Mouse (Mus musculus): Measurements from ENCODE around the gene Kidins220. TPM values are rescaled to one million over a fixed set of nuclear protein-coding genes. Genes with fewer than 3 reads are reported as not detected.

Gene Kidins220
- polyA plus RNA-seq, 1 experiment from 2014 or later, result 197 TPM

DNA sequence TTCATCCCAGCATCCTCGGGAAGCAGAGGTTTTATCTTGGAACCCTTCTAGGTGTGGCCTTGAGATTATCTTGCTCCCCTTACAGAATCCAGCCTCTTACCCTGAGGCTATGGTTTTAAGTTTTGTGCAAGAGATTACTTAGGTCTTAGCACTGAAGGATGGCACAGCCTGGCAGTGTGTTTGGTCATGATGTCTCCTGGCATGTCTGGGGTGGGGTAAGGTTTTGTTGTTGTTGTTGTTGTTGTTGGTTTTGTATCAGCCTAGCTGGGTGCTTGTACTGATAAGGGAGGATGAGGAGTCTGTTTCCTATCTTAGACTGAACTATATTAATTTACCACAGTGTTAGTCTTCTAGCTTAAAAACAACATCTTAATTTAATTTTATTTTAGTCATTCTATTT, 38.4 kb upstream of the Kidins220 start:
- Histone ChIP-seq H3K4me3 (ENCODE audit: low read depth, low read length) (no peak overlapping the region), H3K36me3 (ENCODE audit: control insufficient read depth, insufficient read depth, low read length) (peaks cover 4% of the 10 kb centered on the region; the same call in 1 of the 2 replicates), H3K9ac (replicated peaks; ENCODE audit: low read depth, low read length) (no peak overlapping the region), H3K9me3 (ENCODE audit: control insufficient read depth, low read length) (no peaks in the 10 kb centered on the region), H3K27me3 (ENCODE audit: control insufficient read depth, insufficient read depth, low read length) (no peaks in the 10 kb centered on the region), H3K4me2 (ENCODE audit: low read depth, low read length) (no peak overlapping the region), H3K27ac (ENCODE audit: low read depth, low read length) (no peak overlapping the region), H3K4me1 (ENCODE audit: control insufficient read depth, insufficient read depth, low read length) (no peaks in the 10 kb centered on the region)
- WGBS, result 89% methylated on average over 1 of the region's 1 CpGs
- no peak for ATAC-seq (ENCODE audit: low read depth)

DNA sequence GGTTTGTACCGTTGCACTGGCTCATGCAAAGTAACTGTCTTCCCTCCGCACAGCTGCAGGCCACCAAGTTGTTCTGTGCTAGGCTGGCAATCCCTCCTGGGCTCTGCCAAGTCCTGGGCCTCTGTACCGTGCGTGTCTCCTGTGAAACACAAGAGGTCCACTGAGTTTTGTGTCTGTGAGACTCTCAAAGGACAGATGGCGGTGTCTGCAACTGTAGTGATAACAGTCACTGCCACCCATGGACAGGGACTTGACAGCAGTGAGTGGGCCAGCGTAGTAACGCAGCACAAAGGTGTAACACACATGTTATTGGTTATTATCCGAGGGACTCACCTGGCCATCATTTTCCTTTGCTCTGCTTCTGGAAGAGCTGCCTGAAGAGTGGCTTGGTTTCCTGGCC, 35.4 kb upstream of the Kidins220 start:
- Histone ChIP-seq H3K9ac (replicated peaks; ENCODE audit: low read depth, low read length) (no peak overlapping the region), H3K36me3 (ENCODE audit: control insufficient read depth, insufficient read depth, low read length) (peaks cover 12% of the 10 kb centered on the region; the same call in 1 of the 2 replicates), H3K27me3 (ENCODE audit: control insufficient read depth, insufficient read depth, low read length) (no peaks in the 10 kb centered on the region), H3K27ac (ENCODE audit: low read depth, low read length) (no peak overlapping the region), H3K4me1 (ENCODE audit: control insufficient read depth, insufficient read depth, low read length) (no peaks in the 10 kb centered on the region), H3K4me3 (ENCODE audit: low read depth, low read length) (no peak overlapping the region), H3K9me3 (ENCODE audit: control insufficient read depth, low read length) (no peaks in the 10 kb centered on the region), H3K4me2 (ENCODE audit: low read depth, low read length) (no peak overlapping the region)
- WGBS, result 94% methylated on average over 8 of the region's 8 CpGs
- ATAC-seq (ENCODE audit: low read depth), result no peak

DNA sequence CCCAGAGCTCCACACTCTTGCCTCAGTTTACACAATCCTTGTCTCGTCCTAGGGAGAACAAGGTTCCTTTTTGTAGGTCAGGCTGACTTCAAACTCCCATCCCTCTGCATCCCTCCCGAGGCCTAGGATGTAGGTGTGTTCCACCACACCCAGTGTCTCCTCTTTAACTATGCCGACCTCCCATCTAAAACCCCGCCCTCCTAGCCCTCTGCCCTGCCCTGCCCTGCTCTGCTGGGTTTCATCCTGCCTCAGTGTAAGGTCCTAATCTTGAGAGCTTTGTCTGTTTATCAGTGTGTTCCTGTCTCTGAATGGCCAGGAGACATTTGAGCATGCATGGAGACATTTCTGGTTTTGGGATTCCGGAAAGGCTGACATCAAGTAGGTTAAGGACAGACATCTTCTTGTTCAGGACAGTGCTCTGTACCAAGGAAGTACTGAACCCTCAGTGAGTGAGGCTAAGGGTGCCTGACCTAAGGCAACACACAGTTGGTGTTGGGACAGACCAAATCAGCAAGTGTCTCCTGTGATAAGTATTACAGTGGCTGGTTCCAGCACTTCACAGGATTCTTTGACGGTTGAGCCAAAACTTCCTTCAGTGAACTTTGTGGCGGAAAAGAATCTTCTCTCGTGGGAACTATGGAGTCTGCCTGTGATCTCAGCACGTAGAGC, 32.0 kb upstream of the Kidins220 start:
- WGBS, result 89% methylated on average over 9 of the region's 9 CpGs
- Histone ChIP-seq H3K4me2 (ENCODE audit: low read depth, low read length) (no peak overlapping the region), H3K27me3 (ENCODE audit: control insufficient read depth, insufficient read depth, low read length) (no peaks in the 10 kb centered on the region), H3K4me1 (ENCODE audit: control insufficient read depth, insufficient read depth, low read length) (no peaks in the 10 kb centered on the region), H3K36me3 (ENCODE audit: control insufficient read depth, insufficient read depth, low read length) (peaks cover 15% of the 10 kb centered on the region), H3K9me3 (ENCODE audit: control insufficient read depth, low read length) (no peaks in the 10 kb centered on the region), H3K9ac (replicated peaks; ENCODE audit: low read depth, low read length) (no peak overlapping the region), H3K4me3 (ENCODE audit: low read depth, low read length) (no peak overlapping the region), H3K27ac (ENCODE audit: low read depth, low read length) (no peak overlapping the region)
- no peak for ATAC-seq (ENCODE audit: low read depth)

DNA sequence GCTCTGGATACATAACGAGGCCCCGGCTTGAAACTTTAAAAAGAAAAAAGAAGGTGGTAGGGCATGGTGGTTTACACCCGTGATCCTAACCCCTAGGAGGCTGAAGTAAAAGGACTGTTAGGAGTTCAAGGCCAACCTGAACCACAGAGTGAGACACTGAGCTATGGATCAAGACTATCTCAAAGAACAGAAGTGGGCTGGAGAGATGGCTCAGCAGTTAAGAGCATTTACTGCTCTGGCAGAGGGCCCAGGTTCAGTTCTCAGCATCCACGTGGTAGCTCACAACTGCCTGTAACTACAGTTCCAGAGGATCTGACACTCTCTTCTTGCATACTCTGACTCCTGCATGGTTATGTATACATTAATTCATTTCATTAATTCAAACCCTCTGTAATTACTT, 31.3 kb upstream of the Kidins220 start:
- ATAC-seq (ENCODE audit: low read depth), result no peak
- Histone ChIP-seq H3K27me3 (ENCODE audit: control insufficient read depth, insufficient read depth, low read length) (no peaks in the 10 kb centered on the region), H3K9ac (replicated peaks; ENCODE audit: low read depth, low read length) (no peak overlapping the region), H3K4me3 (ENCODE audit: low read depth, low read length) (no peak overlapping the region), H3K4me2 (ENCODE audit: low read depth, low read length) (no peak overlapping the region), H3K9me3 (ENCODE audit: control insufficient read depth, low read length) (no peaks in the 10 kb centered on the region), H3K36me3 (ENCODE audit: control insufficient read depth, insufficient read depth, low read length) (peaks cover 15% of the 10 kb centered on the region), H3K4me1 (ENCODE audit: control insufficient read depth, insufficient read depth, low read length) (no peaks in the 10 kb centered on the region), H3K27ac (ENCODE audit: low read depth, low read length) (no peak overlapping the region)
- 87% methylated on average over 4 of the region's 4 CpGs for WGBS

DNA sequence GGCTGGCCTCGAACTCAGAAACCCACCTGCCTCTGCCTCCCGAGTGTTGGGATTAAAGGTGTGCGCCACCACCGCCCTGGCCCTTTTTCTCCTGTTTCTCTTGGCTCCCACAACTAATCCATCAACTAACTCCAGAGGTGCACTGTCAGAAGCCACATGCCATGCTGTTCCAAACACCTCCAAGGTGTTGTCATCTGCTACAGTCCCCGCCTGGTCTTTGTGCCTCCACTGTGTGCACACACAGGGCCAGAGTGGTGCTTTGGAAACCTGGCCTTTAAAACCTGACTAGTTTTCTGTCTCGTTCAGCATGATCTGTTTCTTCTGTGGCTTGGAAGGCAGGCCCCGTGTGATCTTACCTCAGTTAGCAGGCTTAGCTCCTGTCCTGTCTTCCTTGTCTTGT, 30.1 kb upstream of the Kidins220 start:
- no peaks in the 10 kb centered on the region for H3K4me1 ChIP-seq (ENCODE audit: control insufficient read depth, insufficient read depth, low read length)
- no peak for ATAC-seq (ENCODE audit: low read depth)
- WGBS, result 96% methylated on average over 7 of the region's 7 CpGs
- H3K4me3 ChIP-seq (ENCODE audit: low read depth, low read length), result no peak overlapping the region
- H3K9ac ChIP-seq (replicated peaks; ENCODE audit: low read depth, low read length), result no peak overlapping the region
- H3K4me2 ChIP-seq (ENCODE audit: low read depth, low read length), result no peak overlapping the region
- peaks cover 15% of the 10 kb centered on the region for H3K36me3 ChIP-seq (ENCODE audit: control insufficient read depth, insufficient read depth, low read length)
- H3K9me3 ChIP-seq (ENCODE audit: control insufficient read depth, low read length), result no peaks in the 10 kb centered on the region
- no peak overlapping the region for H3K27ac ChIP-seq (ENCODE audit: low read depth, low read length)
- H3K27me3 ChIP-seq (ENCODE audit: control insufficient read depth, insufficient read depth, low read length), result no peaks in the 10 kb centered on the region

DNA sequence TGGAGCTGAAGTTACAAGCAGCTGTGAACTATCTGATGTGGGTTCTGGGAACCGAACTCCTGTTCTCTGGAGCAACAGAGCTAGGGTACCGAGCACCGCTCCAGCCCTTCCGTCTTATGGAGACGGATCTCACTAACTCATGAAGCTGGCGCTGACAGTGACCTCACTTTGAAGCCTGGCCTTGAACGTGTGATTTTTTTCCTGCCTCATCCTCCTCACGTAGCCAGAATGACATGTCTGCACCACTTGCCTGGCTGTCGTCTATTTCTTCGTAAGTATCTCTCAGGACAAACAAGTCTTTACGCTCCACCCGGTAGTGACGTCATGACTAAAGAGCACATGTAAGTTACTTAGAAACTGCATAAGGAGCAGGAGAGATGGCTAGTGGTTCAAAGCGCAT, 27.7 kb upstream of the Kidins220 start:
- ATAC-seq (ENCODE audit: low read depth), result no peak
- Histone ChIP-seq H3K27ac (ENCODE audit: low read depth, low read length) (no peak overlapping the region), H3K36me3 (ENCODE audit: control insufficient read depth, insufficient read depth, low read length) (peaks cover 6% of the 10 kb centered on the region; the same call in 1 of the 2 replicates)

DNA sequence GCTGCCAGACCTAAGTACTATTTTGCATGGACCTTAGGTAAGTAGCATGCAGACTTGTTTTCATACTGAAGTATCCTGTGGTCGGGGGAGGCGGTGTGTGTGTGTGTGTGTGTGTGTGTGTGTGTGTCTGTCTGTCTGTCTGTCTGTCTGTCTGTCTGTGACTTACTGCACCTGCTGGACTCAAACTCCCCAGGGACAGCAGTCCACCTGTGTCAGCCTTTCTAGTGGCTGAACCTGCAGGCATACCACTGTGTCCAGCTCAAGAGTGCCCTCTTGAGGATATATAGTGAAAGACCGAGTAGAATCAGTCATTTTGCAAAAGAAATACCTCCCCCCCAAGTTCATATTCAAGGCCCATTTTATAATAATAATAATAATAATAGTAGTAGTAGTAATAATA, 26.4 kb upstream of the Kidins220 start:
- no peaks in the 10 kb centered on the region for H3K27me3 ChIP-seq (ENCODE audit: control insufficient read depth, insufficient read depth, low read length)
- no peaks in the 10 kb centered on the region for H3K4me1 ChIP-seq (ENCODE audit: control insufficient read depth, insufficient read depth, low read length)
- no peak overlapping the region for H3K4me3 ChIP-seq (ENCODE audit: low read depth, low read length)
- no peak for ATAC-seq (ENCODE audit: low read depth)
- peaks cover 6% of the 10 kb centered on the region; the same call in 1 of the 2 replicates for H3K36me3 ChIP-seq (ENCODE audit: control insufficient read depth, insufficient read depth, low read length)
- H3K9me3 ChIP-seq (ENCODE audit: control insufficient read depth, low read length), result no peaks in the 10 kb centered on the region
- WGBS, result 64% methylated on average over 3 of the region's 3 CpGs
- H3K4me2 ChIP-seq (ENCODE audit: low read depth, low read length), result no peak overlapping the region
- H3K27ac ChIP-seq (ENCODE audit: low read depth, low read length), result no peak overlapping the region
- H3K9ac ChIP-seq (replicated peaks; ENCODE audit: low read depth, low read length), result no peak overlapping the region

More for the DNA sequence above, 27.7 kb upstream of the Kidins220 start:
- Histone ChIP-seq H3K9ac (replicated peaks; ENCODE audit: low read depth, low read length) (no peak overlapping the region), H3K4me2 (ENCODE audit: low read depth, low read length) (no peak overlapping the region), H3K27me3 (ENCODE audit: control insufficient read depth, insufficient read depth, low read length) (no peaks in the 10 kb centered on the region), H3K4me1 (ENCODE audit: control insufficient read depth, insufficient read depth, low read length) (no peaks in the 10 kb centered on the region), H3K4me3 (ENCODE audit: low read depth, low read length) (no peak overlapping the region), H3K9me3 (ENCODE audit: control insufficient read depth, low read length) (no peaks in the 10 kb centered on the region)
- 93% methylated on average over 14 of the region's 14 CpGs for WGBS

DNA sequence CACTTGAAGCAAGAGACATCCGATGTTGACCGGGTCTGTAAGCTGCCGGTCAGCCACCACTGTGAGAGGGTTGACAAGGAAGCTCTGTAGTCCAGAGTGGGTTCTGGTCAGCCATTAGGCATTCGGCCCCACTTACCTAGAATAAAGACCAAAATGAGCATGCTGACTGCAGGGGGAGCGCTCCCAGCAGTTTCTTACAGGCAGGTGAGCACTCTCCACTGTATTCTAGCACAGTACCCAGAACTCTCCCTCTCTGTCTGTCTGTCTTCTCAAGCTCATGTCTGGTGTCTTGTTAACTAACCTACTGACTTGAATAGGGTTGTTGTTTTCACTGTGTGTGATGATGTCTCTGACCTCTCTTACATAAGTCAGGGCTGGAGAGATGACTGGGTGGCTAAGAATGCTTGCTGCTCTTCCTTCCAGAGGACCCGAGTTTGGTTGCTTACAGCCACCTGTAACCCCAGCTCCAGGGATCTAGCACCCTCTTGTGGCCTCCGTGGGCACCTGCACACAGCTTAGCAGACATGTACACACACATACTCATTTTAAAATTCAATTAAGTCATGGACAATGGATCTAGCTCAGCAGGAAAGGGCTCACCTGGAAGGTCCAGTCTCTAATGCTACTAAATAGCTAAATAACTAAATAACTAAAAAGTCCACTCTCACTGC, 24.2 kb upstream of the Kidins220 start:
- ATAC-seq (ENCODE audit: low read depth), result no peak
- 91% methylated on average over 7 of the region's 7 CpGs for WGBS

DNA sequence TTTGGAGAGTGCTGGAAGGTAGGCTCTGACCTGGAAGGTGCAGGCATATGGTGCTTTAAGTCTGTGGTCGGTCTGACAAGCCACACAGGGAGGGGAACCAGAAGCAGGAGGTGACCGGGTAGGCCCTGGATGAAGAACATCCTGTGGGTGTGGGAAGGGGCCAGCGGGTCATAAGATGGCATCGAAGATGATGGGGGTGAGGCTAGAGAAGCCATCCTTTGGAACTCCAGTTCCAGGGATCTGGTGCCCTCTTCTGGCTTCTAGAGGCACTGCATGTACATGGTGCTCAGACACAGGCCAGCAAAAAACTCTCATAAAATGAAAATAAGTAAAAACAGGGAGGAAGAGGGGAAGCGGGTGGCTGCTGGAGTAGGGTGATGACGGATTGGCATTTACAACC, 22.6 kb upstream of the Kidins220 start:
- Histone ChIP-seq H3K9ac (replicated peaks; ENCODE audit: low read depth, low read length) (no peak overlapping the region), H3K27ac (ENCODE audit: low read depth, low read length) (no peak overlapping the region), H3K9me3 (ENCODE audit: control insufficient read depth, low read length) (no peaks in the 10 kb centered on the region), H3K4me2 (ENCODE audit: low read depth, low read length) (no peak overlapping the region), H3K4me3 (ENCODE audit: low read depth, low read length) (no peak overlapping the region), H3K4me1 (ENCODE audit: control insufficient read depth, insufficient read depth, low read length) (no peaks in the 10 kb centered on the region), H3K36me3 (ENCODE audit: control insufficient read depth, insufficient read depth, low read length) (peaks cover 17% of the 10 kb centered on the region; the same call in 1 of the 2 replicates), H3K27me3 (ENCODE audit: control insufficient read depth, insufficient read depth, low read length) (no peaks in the 10 kb centered on the region)
- 52% methylated on average over 6 of the region's 6 CpGs for WGBS
- ATAC-seq (ENCODE audit: low read depth), result peak; percentile 15; the same call in 1 of the 2 replicates

More for the DNA sequence above, 24.2 kb upstream of the Kidins220 start:
- H3K4me3 ChIP-seq (ENCODE audit: low read depth, low read length), result no peak overlapping the region
- H3K4me2 ChIP-seq (ENCODE audit: low read depth, low read length), result no peak overlapping the region
- H3K9ac ChIP-seq (replicated peaks; ENCODE audit: low read depth, low read length), result no peak overlapping the region
- H3K27me3 ChIP-seq (ENCODE audit: control insufficient read depth, insufficient read depth, low read length), result no peaks in the 10 kb centered on the region
- H3K36me3 ChIP-seq (ENCODE audit: control insufficient read depth, insufficient read depth, low read length), result peaks cover 17% of the 10 kb centered on the region; the same call in 1 of the 2 replicates
- no peaks in the 10 kb centered on the region for H3K4me1 ChIP-seq (ENCODE audit: control insufficient read depth, insufficient read depth, low read length)
- no peak overlapping the region for H3K27ac ChIP-seq (ENCODE audit: low read depth, low read length)
- no peaks in the 10 kb centered on the region for H3K9me3 ChIP-seq (ENCODE audit: control insufficient read depth, low read length)

All from neural tube, embryonic 14.5 days (tissue).